Mouse (Mus musculus) heart, embryonic 14.5 days (tissue): ENCODE data around the gene Dazap1. TPM values are rescaled to one million over a fixed set of nuclear protein-coding genes. Genes with fewer than 3 reads are reported as not detected.

Experiments
- ATAC-seq: fragments of 200-750 bp; cut with Nextera tagmentation; 2 replicates; pipeline ENCODE4 v1.8.0; 2017; ENCODE audit warnings: low read depth, moderate TSS enrichment; ENCODE audit not compliant: insufficient number of reproducible peaks, insufficient read depth, low FRiP score
- H3K27ac ChIP-seq, 2 experiments: fragments of 200-500 bp in 1 of 2; fragments of 300-500 bp in 1 of 2; sonication (generic) in 1 of 2; replicated peaks in 1 of 2; 2 replicates each; pipeline ENCODE4 v1.5.1; 2012 to 2014; ENCODE audit warnings: low read depth in 2 of 2, low read length in 2 of 2, control low read depth in 1 of 2, mild to moderate bottlenecking in 1 of 2, mixed read lengths in 1 of 2; ENCODE audit not compliant: control insufficient read depth in 1 of 2, insufficient read depth in 1 of 2
- H3K27me3 ChIP-seq: fragments of 300-500 bp; sonication (generic); 2 replicates; pipeline ENCODE4 v1.6.1; 2014; ENCODE audit warnings: mild to moderate bottlenecking, low read length, control low read depth; ENCODE audit not compliant: control insufficient read depth, insufficient read depth
- H3K36me3 ChIP-seq: fragments of 300-500 bp; sonication (generic); 2 replicates; pipeline ENCODE4 v1.6.1; 2014; ENCODE audit warnings: mild to moderate bottlenecking, control low read depth, low read length, mixed read lengths; ENCODE audit not compliant: control insufficient read depth, insufficient read depth
- H3K4me1 ChIP-seq, 2 experiments: fragments of 200-500 bp in 1 of 2; fragments of 300-500 bp in 1 of 2; sonication (generic) in 1 of 2; 2 replicates each; pipeline ENCODE4 v1.6.1; 2012 to 2014; ENCODE audit warnings: low read length in 2 of 2, control low read depth in 1 of 2, mixed read lengths in 1 of 2; ENCODE audit not compliant: control insufficient read depth in 2 of 2, insufficient read depth in 2 of 2
- H3K4me2 ChIP-seq: fragments of 300-500 bp; sonication (generic); 2 replicates; pipeline ENCODE4 v1.6.1; 2014; ENCODE audit warnings: mild to moderate bottlenecking, low read length
- H3K4me3 ChIP-seq, 2 experiments: fragments of 200-500 bp in 1 of 2; fragments of 300-500 bp in 1 of 2; sonication (generic) in 1 of 2; 2 replicates each; pipeline ENCODE4 v1.5.1; 2012 to 2014; ENCODE audit warnings: low read length in 2 of 2, mild to moderate bottlenecking in 2 of 2, control low read depth in 1 of 2, low read depth in 1 of 2, moderate library complexity in 1 of 2; ENCODE audit not compliant: control insufficient read depth in 1 of 2, insufficient read depth in 1 of 2
- H3K9ac ChIP-seq: fragments of 300-500 bp; sonication (generic); 2 replicates; pipeline ENCODE4 v1.6.1; 2014; ENCODE audit warnings: mild to moderate bottlenecking, low read length
- H3K9me3 ChIP-seq: fragments of 300-500 bp; sonication (generic); 2 replicates; pipeline ENCODE4 v1.6.1; 2016; ENCODE audit warnings: low read length, control low read depth; ENCODE audit not compliant: control insufficient read depth
- WGBS: fragments of 180-500 bp; shearing (Covaris S2); extraction: QIAGEN DNeasy Blood & Tissue Kit; methylation state at CpG from one replicate; pipeline ENCODE4 v1.1.7; 2014; 5-methylcytosine and 5-hydroxymethylcytosine counted together
- polyA plus RNA-seq: library from polyadenylated mRNA; unstranded; fragments of >200 nt; fragmentation: Nextera tagmentation; extraction: Ambion mirVana; gene quantifications from 2 replicates; pipeline ENCODE4 v1.2.1, GENCODE M21; 2014

The Dazap1 gene
- polyA plus RNA-seq, 1 experiment from 2014 or later = 27.5 TPM

DNA sequence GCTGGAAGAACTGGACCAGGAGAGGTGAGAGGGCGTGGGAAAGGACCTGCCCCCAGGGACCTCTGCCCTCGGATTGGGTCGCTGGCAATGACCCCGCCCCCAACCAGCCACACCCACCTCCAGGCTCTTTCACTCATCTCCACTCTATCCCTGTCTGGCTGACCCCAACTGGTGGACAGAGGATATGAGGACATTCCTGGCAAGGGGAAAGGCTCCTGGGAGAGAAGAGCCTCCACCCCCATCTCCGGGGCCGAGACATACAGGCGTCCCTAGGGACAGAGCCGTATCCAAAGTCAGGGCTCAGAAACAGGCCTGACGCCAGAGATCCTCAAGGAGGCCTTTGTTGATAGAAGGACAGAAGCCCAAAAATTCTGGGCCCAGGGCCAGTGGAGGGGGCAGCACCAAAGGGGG, 41.2 kb downstream of the Dazap1 start:
- no peaks in the 10 kb centered on the region for H3K9me3 ChIP-seq
- peak; percentile 26; the same call in 1 of the 2 replicates for ATAC-seq
- no peaks in the 10 kb centered on the region for H3K36me3 ChIP-seq
- H3K4me1 ChIP-seq = peaks cover 4 to 8% of the 10 kb centered on the region in 2 experiments; a peak in 2 of 4 replicates
- no peak overlapping the region for H3K9ac ChIP-seq
- H3K4me3 ChIP-seq = no peak overlapping the region; a peak in 1 of 4 replicates
- 0 out of 2 replicates have a peak overlapping the region, but pooled peaks have one; percentile 12 for H3K4me2 ChIP-seq
- peaks cover 96% of the 10 kb centered on the region for H3K27me3 ChIP-seq
- 0 out of 4 replicates have a peak overlapping the region, but pooled peaks of 1 of the 2 experiments have one; percentile 14 for H3K27ac ChIP-seq
- WGBS = 9% methylated on average over 9 of the region's 9 CpGs

GRCm38 (mm10) chr10:80304458-80304857, 43.2 kb downstream of the Dazap1 start:
- peak overlapping the region; percentile 1; the same call in 1 of the 2 replicates for H3K4me2 ChIP-seq
- H3K4me1 ChIP-seq = peaks cover 4 to 8% of the 10 kb centered on the region in 2 experiments; a peak in 2 of 4 replicates
- WGBS = 18% methylated on average over 12 of the region's 12 CpGs
- no peak overlapping the region for H3K27ac ChIP-seq
- no peak for ATAC-seq
- no peaks in the 10 kb centered on the region for H3K36me3 ChIP-seq
- no peak overlapping the region for H3K9ac ChIP-seq
- H3K9me3 ChIP-seq = no peaks in the 10 kb centered on the region
- peaks cover 90% of the 10 kb centered on the region for H3K27me3 ChIP-seq
- H3K4me3 ChIP-seq = no peak overlapping the region

DNA sequence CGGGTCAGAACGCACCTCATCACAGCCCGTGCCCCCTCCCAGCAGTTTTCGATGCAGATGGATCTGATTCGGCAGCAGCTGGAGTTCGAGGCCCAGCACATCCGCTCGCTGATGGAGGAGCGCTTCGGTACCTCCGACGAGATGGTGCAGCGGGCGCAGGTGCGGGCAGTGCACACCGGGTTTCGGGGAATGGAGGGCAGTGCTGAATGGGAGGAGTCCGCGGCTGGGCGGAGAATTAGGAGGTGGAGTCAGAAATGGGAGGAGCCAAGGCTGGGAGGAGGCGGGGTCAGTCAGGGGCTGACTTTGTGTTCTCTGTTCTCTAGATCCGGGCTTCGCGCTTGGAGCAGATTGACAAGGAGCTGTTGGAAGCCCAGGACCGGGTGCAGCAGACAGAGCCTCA, 43.6 kb downstream of the Dazap1 start:
- ATAC-seq = no peak
- Histone ChIP-seq H3K9ac (no peak overlapping the region), H3K27me3 (peaks cover 88% of the 10 kb centered on the region), H3K4me3 (no peak overlapping the region), H3K9me3 (no peaks in the 10 kb centered on the region), H3K4me1 (peaks cover 4 to 8% of the 10 kb centered on the region in 2 experiments; a peak in 2 of 4 replicates), H3K4me2 (peak overlapping the region; percentile 1; the same call in 1 of the 2 replicates), H3K27ac (no peak overlapping the region), H3K36me3 (no peaks in the 10 kb centered on the region)
- 7% methylated on average over 25 of the region's 25 CpGs for WGBS

DNA sequence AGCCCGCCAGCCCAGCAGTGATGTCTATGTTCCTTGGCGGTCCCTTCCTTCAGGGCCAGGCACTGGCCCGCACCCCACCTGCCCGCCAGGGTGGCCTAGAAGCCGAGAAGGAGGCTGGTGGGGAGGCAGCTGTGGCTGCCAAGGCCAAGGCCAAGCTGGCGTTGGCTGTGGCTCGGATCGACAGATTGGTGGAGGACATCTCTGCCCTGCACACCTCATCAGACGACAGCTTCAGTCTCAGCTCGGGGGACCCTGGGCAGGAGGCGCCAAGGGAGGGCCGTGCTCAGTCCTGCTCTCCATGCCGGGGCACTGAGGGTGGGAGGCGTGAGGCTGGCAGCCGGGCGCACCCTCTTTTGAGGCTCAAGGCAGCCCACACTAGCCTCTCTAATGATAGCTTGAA, 50.3 kb downstream of the Dazap1 start:
- ATAC-seq = no peak
- 76% methylated on average over 16 of the region's 16 CpGs for WGBS
- peaks cover 84% of the 10 kb centered on the region for H3K27me3 ChIP-seq
- H3K36me3 ChIP-seq = no peaks in the 10 kb centered on the region
- no peak overlapping the region for H3K27ac ChIP-seq
- no peak overlapping the region for H3K4me2 ChIP-seq
- no peak overlapping the region for H3K4me3 ChIP-seq
- no peak overlapping the region for H3K9ac ChIP-seq
- H3K9me3 ChIP-seq = no peaks in the 10 kb centered on the region
- peaks cover 18 to 30% of the 10 kb centered on the region in 2 experiments for H3K4me1 ChIP-seq

DNA sequence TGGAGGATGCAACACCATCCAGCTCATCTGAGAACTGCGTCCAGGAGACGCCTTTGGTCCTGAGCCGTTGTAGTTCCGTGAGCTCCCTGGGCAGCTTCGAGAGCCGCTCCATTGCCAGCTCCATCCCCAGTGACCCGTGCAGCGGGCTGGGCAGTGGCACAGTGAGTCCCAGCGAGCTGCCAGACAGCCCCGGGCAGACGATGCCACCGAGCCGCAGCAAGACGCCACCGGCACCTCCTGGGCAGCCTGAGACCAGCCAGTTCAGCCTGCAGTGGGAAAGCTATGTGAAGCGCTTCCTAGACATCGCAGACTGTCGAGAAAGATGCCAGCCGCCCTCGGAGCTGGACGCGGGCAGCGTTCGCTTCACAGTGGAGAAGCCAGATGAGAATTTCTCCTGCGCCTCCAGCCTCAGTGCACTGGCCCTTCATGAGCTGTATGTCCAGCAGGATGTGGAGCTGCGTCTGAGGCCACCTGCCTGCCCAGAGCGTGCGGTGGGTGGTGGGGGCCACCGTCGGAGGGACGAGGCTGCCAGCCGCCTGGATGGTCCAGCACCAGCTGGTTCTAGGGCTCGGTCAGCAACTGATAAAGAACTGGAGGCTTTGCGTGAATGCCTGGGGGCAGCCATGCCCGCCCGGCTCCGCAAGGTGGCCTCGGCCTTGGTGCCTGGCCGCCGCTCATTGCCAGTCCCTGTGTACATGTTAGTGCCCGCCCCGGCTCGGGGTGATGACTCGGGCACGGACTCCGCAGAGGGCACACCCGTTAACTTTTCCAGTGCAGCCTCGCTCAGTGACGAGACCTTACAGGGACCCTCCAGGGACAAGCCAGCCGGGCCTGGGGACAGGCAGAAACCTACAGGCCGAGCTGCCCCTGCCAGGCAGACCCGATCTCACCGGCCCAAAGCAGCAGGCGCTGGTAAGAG, 51.6 kb downstream of the Dazap1 start:
- peaks cover 79% of the 10 kb centered on the region for H3K27me3 ChIP-seq
- WGBS = 55% methylated on average over 54 of the region's 54 CpGs
- no peaks in the 10 kb centered on the region for H3K9me3 ChIP-seq
- no peak for ATAC-seq
- peaks cover 3% of the 10 kb centered on the region; the same call in 1 of the 2 replicates for H3K36me3 ChIP-seq
- peaks cover 22 to 40% of the 10 kb centered on the region in 2 experiments for H3K4me1 ChIP-seq
- H3K27ac ChIP-seq = no peak overlapping the region
- H3K9ac ChIP-seq = no peak overlapping the region
- no peak overlapping the region for H3K4me3 ChIP-seq
- no peak overlapping the region for H3K4me2 ChIP-seq

DNA sequence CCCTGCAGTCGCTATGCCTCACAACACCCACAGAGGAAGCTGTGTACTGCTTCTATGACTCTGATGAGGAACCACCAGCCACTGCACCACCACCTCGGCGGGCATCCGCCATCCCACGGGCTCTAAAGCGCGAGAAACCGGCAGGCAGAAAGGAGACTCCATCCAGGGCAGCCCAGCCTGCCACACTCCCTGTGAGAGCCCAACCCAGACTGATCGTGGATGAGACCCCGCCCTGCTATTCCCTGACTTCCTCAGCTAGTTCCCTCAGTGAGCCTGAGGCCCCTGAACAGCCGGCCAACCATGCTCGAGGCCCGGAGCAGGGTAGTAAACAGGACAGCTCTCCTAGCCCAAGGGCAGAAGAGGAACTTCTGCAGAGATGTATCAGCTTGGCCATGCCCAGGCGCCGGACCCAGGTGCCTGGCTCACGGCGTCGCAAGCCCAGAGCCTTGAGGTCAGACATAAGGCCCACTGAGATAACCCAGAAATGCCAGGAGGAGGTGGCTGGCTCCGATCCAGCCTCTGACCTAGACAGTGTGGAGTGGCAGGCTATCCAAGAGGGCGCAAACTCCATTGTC, 52.4 kb downstream of the Dazap1 start:
- Histone ChIP-seq H3K27ac (no peak overlapping the region), H3K9me3 (no peaks in the 10 kb centered on the region), H3K4me1 (peaks cover 22 to 40% of the 10 kb centered on the region in 2 experiments), H3K4me2 (peak overlapping the region; percentile 21; the same call in 1 of the 2 replicates), H3K36me3 (peaks cover 11% of the 10 kb centered on the region), H3K27me3 (peaks cover 75% of the 10 kb centered on the region), H3K4me3 (no peak overlapping the region; a peak in 1 of 4 replicates), H3K9ac (peak overlapping the region; percentile 34)
- no peak for ATAC-seq
- 21% methylated on average over 20 of the region's 20 CpGs for WGBS

GRCm38 (mm10) chr10:80314494-80315001, 53.3 kb downstream of the Dazap1 start:
- H3K4me1 ChIP-seq = peaks cover 23 to 44% of the 10 kb centered on the region in 2 experiments
- WGBS = 31% methylated on average over 14 of the region's 16 CpGs
- no peak overlapping the region for H3K4me3 ChIP-seq
- no peak for ATAC-seq
- H3K9me3 ChIP-seq = no peaks in the 10 kb centered on the region
- peaks cover 15% of the 10 kb centered on the region for H3K36me3 ChIP-seq
- H3K27me3 ChIP-seq = peaks cover 68% of the 10 kb centered on the region
- H3K9ac ChIP-seq = 0 out of 2 replicates have a peak overlapping the region, but pooled peaks have one; percentile 16
- H3K27ac ChIP-seq = no peak overlapping the region
- no peak overlapping the region for H3K4me2 ChIP-seq
